Mouse (Mus musculus) 416B (cell line): ENCODE measurements at regions not wholly inside any gene's neighbourhood (a gene's known extent, or its start where the extent isn't known, plus 50 kb on each side); places are given as distances from the start of the nearest gene placed in this dataset.

Experiments
- DNase-seq: peaks from one replicate; pipeline ENCODE4 v3.0.0; 2011; ENCODE audit warnings: low read depth

GRCm38 (mm10) chr10:96786903-96787571 lies 170.2 kb downstream of the Btg1 start:
- DNase-seq: peak; percentile 27

- peak; percentile 19 for DNase-seq
These were observed 170.8 kb downstream of the Btg1 start for GRCm38 (mm10) chr10:96787572-96787946.

- no peak for DNase-seq
These were observed 171.7 kb downstream of the Btg1 start for GRCm38 (mm10) chr10:96788352-96789016.

GRCm38 (mm10) chr10:96797116-96797515 lies 180.3 kb downstream of the Btg1 start:
- no peak for DNase-seq

- DNase-seq: peak; percentile 15
These were observed 184.0 kb downstream of the Btg1 start for GRCm38 (mm10) chr10:96800801-96801200.

- DNase-seq: no peak
These were observed 187.4 kb downstream of the Btg1 start for GRCm38 (mm10) chr10:96804030-96804784.

GRCm38 (mm10) chr10:96806579-96806978 lies 189.8 kb downstream of the Btg1 start:
- DNase-seq: no peak

- DNase-seq: no peak
These were observed 205.0 kb downstream of the Btg1 start for GRCm38 (mm10) chr10:96821852-96822251.

GRCm38 (mm10) chr10:96822344-96823335 lies 205.8 kb downstream of the Btg1 start:
- no peak for DNase-seq

- no peak for DNase-seq
These were observed 209.5 kb downstream of the Btg1 start for GRCm38 (mm10) chr10:96826234-96826788.

- DNase-seq: no peak
These were observed 211.2 kb downstream of the Btg1 start for GRCm38 (mm10) chr10:96827971-96828370.

GRCm38 (mm10) chr10:96828581-96829246 lies 211.9 kb downstream of the Btg1 start:
- no peak for DNase-seq

- no peak for DNase-seq
These were observed 214.3 kb downstream of the Btg1 start for GRCm38 (mm10) chr10:96831071-96831470.

- DNase-seq: peak; percentile 45
These were observed 220.4 kb downstream of the Btg1 start for GRCm38 (mm10) chr10:96837230-96837629.

GRCm38 (mm10) chr10:96841128-96841527 lies 224.3 kb downstream of the Btg1 start:
- DNase-seq: no peak

GRCm38 (mm10) chr10:96841956-96842355 lies 225.2 kb downstream of the Btg1 start:
- DNase-seq: no peak

GRCm38 (mm10) chr10:96845906-96846305 lies 229.1 kb downstream of the Btg1 start:
- DNase-seq: no peak

- DNase-seq: no peak
These were observed 230.2 kb downstream of the Btg1 start for GRCm38 (mm10) chr10:96847028-96847427.

- DNase-seq: no peak
These were observed 230.8 kb downstream of the Btg1 start for GRCm38 (mm10) chr10:96847433-96848165.

- no peak for DNase-seq
These were observed 231.7 kb downstream of the Btg1 start for GRCm38 (mm10) chr10:96848496-96848895.
